In the genomic region with DNA sequence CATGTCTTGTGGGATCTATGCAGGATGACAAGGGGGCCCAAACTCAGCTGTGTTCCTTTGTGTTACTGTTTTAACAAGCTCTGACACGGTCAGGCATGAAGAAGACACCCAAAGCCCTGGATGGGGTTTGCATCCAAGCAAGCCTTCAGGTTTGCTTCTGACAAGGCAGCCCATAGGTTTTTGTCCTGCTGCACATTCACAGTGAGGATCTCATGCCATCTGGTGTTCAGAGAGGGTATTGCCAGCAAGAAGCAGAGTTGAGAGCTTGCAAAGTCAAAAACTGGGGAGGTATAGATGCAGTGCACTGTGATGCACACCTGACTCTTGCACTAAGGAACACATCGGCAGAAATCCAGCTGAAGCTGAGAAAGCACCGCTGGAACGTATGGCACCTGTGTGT, we compare ENCODE assay signal across 8 mouse cellular contexts.
DNase-seq lines count a peak whose midpoint lies in the region; ATAC-seq lines count a peak whose summit lies in the region.
"Had no signal": no experiment of that assay in that cellular context is flagged by ENCODE, and none has a peak within 500 bp of the region (broad histone marks: within the 10 kb centered on the region; RNA-seq: fewer than 3 reads in every experiment).

No protein-coding gene starts in this region.

- H3K9ac ChIP-seq in forebrain, embryonic 14.5 days (ENCODE audit: low read length): no peak overlapping the region
- H3K9ac ChIP-seq in hindbrain, embryonic 15.5 days: no peak overlapping the region
- H3K9ac ChIP-seq: limb, embryonic 15.5 days had no signal

- ATAC-seq in forebrain, embryonic 14.5 days: peak; percentile 44; the same call in 1 of the 2 replicates
- 0 out of 2 replicates have a peak, but pooled peaks have one; percentile 34 for ATAC-seq in hindbrain, embryonic 15.5 days (ENCODE audit: low FRiP score, low read depth)

- no peaks in the 10 kb centered on the region for H3K9me3 ChIP-seq in forebrain, embryonic 14.5 days (replicated peaks; ENCODE audit: control insufficient read depth, low read length)
- H3K9me3 ChIP-seq in hindbrain, embryonic 15.5 days: no peaks in the 10 kb centered on the region
- H3K9me3 ChIP-seq: limb, embryonic 15.5 days had no signal

- no peak overlapping the region for H3K4me3 ChIP-seq in forebrain, embryonic 14.5 days (ENCODE audit: low read depth, low read length)
- no peak overlapping the region for H3K4me3 ChIP-seq in hindbrain, embryonic 15.5 days
- H3K4me3 ChIP-seq: limb, embryonic 15.5 days had no signal

- H3K4me1 ChIP-seq in forebrain, embryonic 14.5 days (ENCODE audit: control insufficient read depth, insufficient read depth, low read length): no peaks in the 10 kb centered on the region
- H3K4me1 ChIP-seq in hindbrain, embryonic 15.5 days (replicated peaks): no peaks in the 10 kb centered on the region

- no peak overlapping the region for H3K27ac ChIP-seq in forebrain, embryonic 14.5 days (ENCODE audit: low read depth, low read length)
- H3K27ac ChIP-seq in hindbrain, embryonic 15.5 days (replicated peaks): no peak overlapping the region
- H3K27ac ChIP-seq: limb, embryonic 15.5 days had no signal

- no peaks in the 10 kb centered on the region for H3K27me3 ChIP-seq in forebrain, embryonic 14.5 days (replicated peaks; ENCODE audit: control insufficient read depth, insufficient read depth, low read length)
- H3K27me3 ChIP-seq in hindbrain, embryonic 15.5 days: no peaks in the 10 kb centered on the region

- WGBS in forebrain, embryonic 14.5 days: 55% methylated on average over 4 of the region's 4 CpGs
- 49% methylated on average over 4 of the region's 4 CpGs for WGBS in hindbrain, embryonic 15.5 days

- DNase-seq in T-cell, adult 2 months (ENCODE audit: low spot score): peak; percentile 57
- peak; percentile 14 for DNase-seq in c-Kit-positive CD71-positive TER-119-negative erythroid progenitor cells, embryonic 14.5 days (ENCODE audit: low read depth)
- peak; percentile 83 for DNase-seq in forebrain, embryonic 14.5 days (ENCODE audit: low spot score)
- DNase-seq in layer of hippocampus, postnatal 36 days: peak; percentile 28 to 51
- peak; percentile 82 for DNase-seq in mesoderm, embryonic 11.5 days (ENCODE audit: low read depth, low spot score)
- DNase-seq in right cerebral cortex, postnatal 4 days: peak; percentile 78

- no peak overlapping the region for H3K4me2 ChIP-seq in forebrain, embryonic 14.5 days (ENCODE audit: low read length)
- H3K4me2 ChIP-seq in hindbrain, embryonic 15.5 days: no peak overlapping the region
- H3K4me2 ChIP-seq: limb, embryonic 15.5 days had no signal

- no peaks in the 10 kb centered on the region for H3K36me3 ChIP-seq in forebrain, embryonic 14.5 days (ENCODE audit: control insufficient read depth, insufficient read depth, low read length)
- no peaks in the 10 kb centered on the region for H3K36me3 ChIP-seq in hindbrain, embryonic 15.5 days
- H3K36me3 ChIP-seq: limb, embryonic 15.5 days had no signal

Comparison
In these comparisons a context has a peak if more than half of its experiments do, and no peak if none do; other contexts are left out.
1. DNase-seq: peak in every context shown above with its lines; median percentile 83 in forebrain, embryonic 14.5 days; 82 in mesoderm, embryonic 11.5 days; 78 in right cerebral cortex, postnatal 4 days; 57 in T-cell, adult 2 months; 40 in layer of hippocampus, postnatal 36 days; 14 in c-Kit-positive CD71-positive TER-119-negative erythroid progenitor cells, embryonic 14.5 days.